Mouse (Mus musculus): ENCODE measurements around the gene 4930438A08Rik.
"Not testable (repeated sequence)": the region's sequence is repeated elsewhere in the genome, so short reads cannot be mapped to it uniquely, and the experiment has no call there.

Gene 4930438A08Rik

GRCm38 (mm10) chr11:58274572-58274971, at the start of gene 4930438A08Rik:
TSS of gene 4930438A08Rik (plus strand) at chr11:58274799.
- Histone ChIP-seq H3K4me3 (replicated peaks; ENCODE audit: low read length) (no peak within 1 kb of the TSS), H3K4me1 (replicated peaks; ENCODE audit: low read depth, low read length) (no peaks in the 10 kb centered on the region), H3K27me3 (ENCODE audit: insufficient read depth, low read length) (no peaks in the 10 kb centered on the region), H3K9me3 (ENCODE audit: low read length) (no peaks in the 10 kb centered on the region), H3K36me3 (ENCODE audit: insufficient read depth, low read length) (no peaks in the 10 kb centered on the region)
- TF ChIP-seq CTCF (conservative IDR thresholded peaks at IDR 0.05; ENCODE audit: low read length), result no peak
- TF ChIP-seq NANOG (IDR thresholded peaks at IDR 0.05; ENCODE audit: borderline replicate concordance, low read length), result no peak
- no peak for TF ChIP-seq POU5F1 (IDR thresholded peaks at IDR 0.05; ENCODE audit: borderline replicate concordance, low read length)

DNA sequence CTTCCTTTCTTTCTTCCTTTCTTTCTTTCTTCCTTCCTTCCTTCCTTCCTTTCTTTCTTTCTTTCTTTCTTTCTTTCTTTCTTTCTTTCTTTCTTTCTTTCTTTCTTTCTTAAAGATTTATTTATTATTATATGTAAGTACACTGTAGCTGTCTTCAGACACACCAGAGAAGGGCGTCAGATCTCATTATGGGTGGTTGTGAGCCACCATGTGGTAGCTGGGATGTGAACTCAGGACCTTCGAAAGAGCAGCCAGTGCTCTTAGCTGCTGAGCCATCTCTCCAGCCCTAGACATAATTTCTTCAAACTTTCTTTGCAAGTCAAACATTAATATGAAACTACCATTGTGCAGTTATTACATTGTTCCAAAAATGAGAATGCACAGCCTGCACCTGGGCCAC, 49.7 kb upstream of the 4930438A08Rik start:
- H3K4me1 ChIP-seq (replicated peaks; ENCODE audit: low read depth, low read length), result peaks cover 25% of the 10 kb centered on the region
- H3K4me3 ChIP-seq (replicated peaks; ENCODE audit: low read length); H3K36me3 ChIP-seq (ENCODE audit: insufficient read depth, low read length); H3K9me3 ChIP-seq (ENCODE audit: low read length): not testable (repeated sequence)
- peaks cover 15% of the 10 kb centered on the region for H3K27me3 ChIP-seq (ENCODE audit: insufficient read depth, low read length)

GRCm38 (mm10) chr11:58225655-58226054, 48.9 kb upstream of the 4930438A08Rik start:
- Histone ChIP-seq H3K36me3 (ENCODE audit: insufficient read depth, low read length) (no peaks in the 10 kb centered on the region), H3K27me3 (ENCODE audit: insufficient read depth, low read length) (peaks cover 10% of the 10 kb centered on the region), H3K9me3 (ENCODE audit: low read length) (no peaks in the 10 kb centered on the region), H3K4me1 (replicated peaks; ENCODE audit: low read depth, low read length) (peaks cover 29% of the 10 kb centered on the region), H3K4me3 (replicated peaks; ENCODE audit: low read length) (no peak overlapping the region)
- no peak for TF ChIP-seq POU5F1 (IDR thresholded peaks at IDR 0.05; ENCODE audit: borderline replicate concordance, low read length)
- no peak for TF ChIP-seq NANOG (IDR thresholded peaks at IDR 0.05; ENCODE audit: borderline replicate concordance, low read length)
- TF ChIP-seq CTCF (conservative IDR thresholded peaks at IDR 0.05; ENCODE audit: low read length), result peak; percentile 95

GRCm38 (mm10) chr11:58226425-58226824, 48.2 kb upstream of the 4930438A08Rik start:
- Histone ChIP-seq H3K36me3 (ENCODE audit: insufficient read depth, low read length) (no peaks in the 10 kb centered on the region), H3K4me1 (replicated peaks; ENCODE audit: low read depth, low read length) (peaks cover 29% of the 10 kb centered on the region), H3K4me3 (replicated peaks; ENCODE audit: low read length) (no peak overlapping the region), H3K9me3 (ENCODE audit: low read length) (no peaks in the 10 kb centered on the region), H3K27me3 (ENCODE audit: insufficient read depth, low read length) (peaks cover 13% of the 10 kb centered on the region)
- TF ChIP-seq CTCF (conservative IDR thresholded peaks at IDR 0.05; ENCODE audit: low read length) (no peak), NANOG (IDR thresholded peaks at IDR 0.05; ENCODE audit: borderline replicate concordance, low read length) (no peak), POU5F1 (IDR thresholded peaks at IDR 0.05; ENCODE audit: borderline replicate concordance, low read length) (no peak)

DNA sequence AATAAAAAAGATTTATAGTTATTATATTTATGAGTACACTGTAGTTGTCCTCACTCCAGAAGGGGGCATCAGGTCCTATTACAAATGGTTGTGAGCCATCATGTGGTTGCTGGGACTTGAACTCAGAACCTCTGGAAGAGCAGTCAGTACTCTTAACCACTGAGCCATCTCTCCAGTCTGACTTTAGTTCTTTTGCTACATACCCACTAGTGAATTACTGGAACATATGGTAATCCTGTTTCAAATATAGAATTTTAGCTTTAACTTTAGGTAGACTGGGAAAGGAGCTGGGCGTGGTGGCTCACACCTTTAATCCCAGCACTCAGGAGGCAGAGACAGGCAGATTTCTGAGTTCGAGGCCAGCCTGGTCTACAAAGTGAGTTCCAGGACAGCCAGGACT, 46.6 kb upstream of the 4930438A08Rik start:
- not testable (repeated sequence) for H3K9me3 ChIP-seq (ENCODE audit: low read length); H3K4me3 ChIP-seq (replicated peaks; ENCODE audit: low read length); H3K36me3 ChIP-seq (ENCODE audit: insufficient read depth, low read length)
- peaks cover 15% of the 10 kb centered on the region for H3K27me3 ChIP-seq (ENCODE audit: insufficient read depth, low read length)
- H3K4me1 ChIP-seq (replicated peaks; ENCODE audit: low read depth, low read length), result peaks cover 27% of the 10 kb centered on the region

- TF ChIP-seq CTCF (conservative IDR thresholded peaks at IDR 0.05; ENCODE audit: low read length) (no peak), NANOG (IDR thresholded peaks at IDR 0.05; ENCODE audit: borderline replicate concordance, low read length) (no peak), POU5F1 (IDR thresholded peaks at IDR 0.05; ENCODE audit: borderline replicate concordance, low read length) (no peak)
- Histone ChIP-seq H3K9me3 (ENCODE audit: low read length) (no peaks in the 10 kb centered on the region), H3K4me1 (replicated peaks; ENCODE audit: low read depth, low read length) (peaks cover 9% of the 10 kb centered on the region), H3K4me3 (replicated peaks; ENCODE audit: low read length) (no peak overlapping the region), H3K27me3 (ENCODE audit: insufficient read depth, low read length) (peaks cover 15% of the 10 kb centered on the region), H3K36me3 (ENCODE audit: insufficient read depth, low read length) (no peaks in the 10 kb centered on the region)
These were observed 44.1 kb upstream of the 4930438A08Rik start for GRCm38 (mm10) chr11:58230396-58230910.

GRCm38 (mm10) chr11:58231156-58231555, 43.4 kb upstream of the 4930438A08Rik start:
- Histone ChIP-seq H3K4me3 (replicated peaks; ENCODE audit: low read length) (no peak overlapping the region), H3K27me3 (ENCODE audit: insufficient read depth, low read length) (peaks cover 15% of the 10 kb centered on the region), H3K9me3 (ENCODE audit: low read length) (no peaks in the 10 kb centered on the region), H3K4me1 (replicated peaks; ENCODE audit: low read depth, low read length) (0 out of 2 replicates have a peak, but pooled peaks cover 4% of the 10 kb centered on the region), H3K36me3 (ENCODE audit: insufficient read depth, low read length) (no peaks in the 10 kb centered on the region)
- TF ChIP-seq CTCF (conservative IDR thresholded peaks at IDR 0.05; ENCODE audit: low read length), result no peak
- no peak for TF ChIP-seq POU5F1 (IDR thresholded peaks at IDR 0.05; ENCODE audit: borderline replicate concordance, low read length)
- TF ChIP-seq NANOG (IDR thresholded peaks at IDR 0.05; ENCODE audit: borderline replicate concordance, low read length), result no peak

- not testable (repeated sequence) for H3K36me3 ChIP-seq (ENCODE audit: insufficient read depth, low read length); H3K4me1 ChIP-seq (replicated peaks; ENCODE audit: low read depth, low read length); H3K4me3 ChIP-seq (replicated peaks; ENCODE audit: low read length); H3K9me3 ChIP-seq (ENCODE audit: low read length)
- peaks cover 15% of the 10 kb centered on the region for H3K27me3 ChIP-seq (ENCODE audit: insufficient read depth, low read length)
These were observed 40.0 kb upstream of the 4930438A08Rik start for GRCm38 (mm10) chr11:58234551-58234950.

DNA sequence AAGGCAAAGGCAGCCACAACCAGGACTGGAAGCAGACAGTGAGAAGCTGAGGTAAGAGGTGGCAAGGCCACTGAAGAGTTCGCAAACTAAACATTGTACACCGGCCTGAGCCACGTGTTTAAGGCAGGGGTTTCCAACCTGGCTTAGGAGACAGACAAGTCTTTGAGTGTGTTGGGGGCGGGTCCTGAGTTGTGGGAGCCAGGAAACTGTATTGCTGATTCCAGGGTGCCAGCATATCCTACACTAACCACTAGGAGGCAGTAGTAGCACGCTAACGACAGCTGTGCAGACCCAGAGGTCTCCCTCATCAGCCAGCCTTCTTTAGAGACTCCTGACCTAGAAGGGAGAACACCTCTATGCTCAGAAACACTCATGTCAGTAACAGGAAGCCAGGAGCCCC, 39.4 kb upstream of the 4930438A08Rik start:
- H3K4me3 ChIP-seq (replicated peaks; ENCODE audit: low read length), result no peak overlapping the region
- peaks cover 15% of the 10 kb centered on the region for H3K27me3 ChIP-seq (ENCODE audit: insufficient read depth, low read length)
- H3K9me3 ChIP-seq (ENCODE audit: low read length), result no peaks in the 10 kb centered on the region
- peaks cover 8% of the 10 kb centered on the region for H3K4me1 ChIP-seq (replicated peaks; ENCODE audit: low read depth, low read length)
- TF ChIP-seq CTCF (conservative IDR thresholded peaks at IDR 0.05; ENCODE audit: low read length) (peak; percentile 86), POU5F1 (IDR thresholded peaks at IDR 0.05; ENCODE audit: borderline replicate concordance, low read length) (no peak), NANOG (IDR thresholded peaks at IDR 0.05; ENCODE audit: borderline replicate concordance, low read length) (no peak)
- no peaks in the 10 kb centered on the region for H3K36me3 ChIP-seq (ENCODE audit: insufficient read depth, low read length)
